Mouse (Mus musculus) C2C12 (cell line): Measurements from ENCODE around the gene Aldob.

Source experiments
- CEBPB ChIP-seq: IDR thresholded peaks from one replicate; pipeline ENCODE4 v1.6.1; 2011; ENCODE audit warnings: low read depth, mild to moderate bottlenecking, control low read depth, moderate library complexity
- CTCF ChIP-seq: IDR thresholded peaks from one replicate; pipeline ENCODE4 v1.5.1; 2011; ENCODE audit not compliant: control insufficient read depth, insufficient read depth, insufficient read length
- FOSL1 ChIP-seq: IDR thresholded peaks from one replicate; pipeline ENCODE4 v1.8.0; 2011; ENCODE audit warnings: mild to moderate bottlenecking, low read length; ENCODE audit not compliant: poor library complexity, insufficient read depth, severe bottlenecking
- MAX ChIP-seq: IDR thresholded peaks from one replicate; pipeline ENCODE4 v1.6.1; 2011; ENCODE audit warnings: mild to moderate bottlenecking, control low read depth
- MYOD1 ChIP-seq: IDR thresholded peaks from one replicate; pipeline ENCODE4 v1.6.1; 2011; ENCODE audit warnings: low read depth; ENCODE audit not compliant: control insufficient read depth, insufficient read length
- MYOG ChIP-seq: IDR thresholded peaks from one replicate; pipeline ENCODE4 v1.6.1; 2011; ENCODE audit not compliant: control insufficient read depth, insufficient read length; ENCODE audit errors: extremely low read depth
- USF1 ChIP-seq: IDR thresholded peaks from one replicate; pipeline ENCODE4 v1.6.1; 2011; ENCODE audit warnings: low read depth, mild to moderate bottlenecking, control low read depth, moderate library complexity

GRCm38 (mm10) chr4:49567613-49568012, 18.3 kb upstream of the Aldob start:
- peak; percentile 23 for TF ChIP-seq CTCF
- TF ChIP-seq MAX, result no peak
- TF ChIP-seq MYOG, result no peak
- no peak for TF ChIP-seq CEBPB
- no peak for TF ChIP-seq USF1
- TF ChIP-seq MYOD1, result no peak
- no peak for TF ChIP-seq FOSL1
